Mouse (Mus musculus): ENCODE results near the gene Ccdc13. TPM values are rescaled to one million over a fixed set of nuclear protein-coding genes. Genes with fewer than 3 reads are reported as not detected.

Ccdc13 gene
- 0.50 TPM in 1 of 2 replicates, not detected in the other for total RNA-seq (2017)

- peak; percentile 80 to 91 for ATAC-seq (replicated peaks in 1 of 2; ENCODE audit: insufficient read depth in 1 of 2, low FRiP score in 2 of 2, low TSS enrichment in 1 of 2, low read depth in 1 of 2, poor library complexity in 2 of 2, severe bottlenecking in 2 of 2)
Measured at GRCm38 (mm10) chr9:121838829-121839621, at the start of gene Ccdc13. Gene Ccdc13, minus strand, starts transcription at chr9:121839461.

GRCm38 (mm10) chr9:121882015-121882457, 42.8 kb upstream of the Ccdc13 start:
- peak in 1 of 2 experiments; percentile 34; a peak in 1 of 4 replicates for ATAC-seq (replicated peaks in 1 of 2; ENCODE audit: insufficient read depth in 1 of 2, low FRiP score in 2 of 2, low TSS enrichment in 1 of 2, low read depth in 1 of 2, poor library complexity in 2 of 2, severe bottlenecking in 2 of 2)

GRCm38 (mm10) chr9:121881301-121881700, 42.0 kb upstream of the Ccdc13 start:
- peak; percentile 37 to 38; a peak in 2 of 4 replicates for ATAC-seq (replicated peaks in 1 of 2; ENCODE audit: insufficient read depth in 1 of 2, low FRiP score in 2 of 2, low TSS enrichment in 1 of 2, low read depth in 1 of 2, poor library complexity in 2 of 2, severe bottlenecking in 2 of 2)

- ATAC-seq (replicated peaks in 1 of 2; ENCODE audit: insufficient read depth in 1 of 2, low FRiP score in 2 of 2, low TSS enrichment in 1 of 2, low read depth in 1 of 2, poor library complexity in 2 of 2, severe bottlenecking in 2 of 2), result peak; percentile 79 to 81
Measured at GRCm38 (mm10) chr9:121880840-121881239, 41.6 kb upstream of the Ccdc13 start.

- 0 out of 4 replicates have a peak, but pooled peaks of 1 of the 2 experiments have one; percentile 51 for ATAC-seq (replicated peaks in 1 of 2; ENCODE audit: insufficient read depth in 1 of 2, low FRiP score in 2 of 2, low TSS enrichment in 1 of 2, low read depth in 1 of 2, poor library complexity in 2 of 2, severe bottlenecking in 2 of 2)
Measured at GRCm38 (mm10) chr9:121877052-121877740, 37.9 kb upstream of the Ccdc13 start.

- no peak for ATAC-seq (replicated peaks in 1 of 2; ENCODE audit: insufficient read depth in 1 of 2, low FRiP score in 2 of 2, low TSS enrichment in 1 of 2, low read depth in 1 of 2, poor library complexity in 2 of 2, severe bottlenecking in 2 of 2)
Measured at GRCm38 (mm10) chr9:121873578-121873977, 34.3 kb upstream of the Ccdc13 start.

- ATAC-seq (replicated peaks in 1 of 2; ENCODE audit: insufficient read depth in 1 of 2, low FRiP score in 2 of 2, low TSS enrichment in 1 of 2, low read depth in 1 of 2, poor library complexity in 2 of 2, severe bottlenecking in 2 of 2), result no peak
Measured at GRCm38 (mm10) chr9:121872062-121872683, 32.9 kb upstream of the Ccdc13 start.

GRCm38 (mm10) chr9:121869973-121870515, 30.8 kb upstream of the Ccdc13 start:
- ATAC-seq (replicated peaks in 1 of 2; ENCODE audit: insufficient read depth in 1 of 2, low FRiP score in 2 of 2, low TSS enrichment in 1 of 2, low read depth in 1 of 2, poor library complexity in 2 of 2, severe bottlenecking in 2 of 2), result no peak

GRCm38 (mm10) chr9:121869432-121869831, 30.2 kb upstream of the Ccdc13 start:
- no peak for ATAC-seq (replicated peaks in 1 of 2; ENCODE audit: insufficient read depth in 1 of 2, low FRiP score in 2 of 2, low TSS enrichment in 1 of 2, low read depth in 1 of 2, poor library complexity in 2 of 2, severe bottlenecking in 2 of 2)

GRCm38 (mm10) chr9:121868236-121868635, 29.0 kb upstream of the Ccdc13 start:
- no peak for ATAC-seq (replicated peaks in 1 of 2; ENCODE audit: insufficient read depth in 1 of 2, low FRiP score in 2 of 2, low TSS enrichment in 1 of 2, low read depth in 1 of 2, poor library complexity in 2 of 2, severe bottlenecking in 2 of 2)

- no peak for ATAC-seq (replicated peaks in 1 of 2; ENCODE audit: insufficient read depth in 1 of 2, low FRiP score in 2 of 2, low TSS enrichment in 1 of 2, low read depth in 1 of 2, poor library complexity in 2 of 2, severe bottlenecking in 2 of 2)
Measured at GRCm38 (mm10) chr9:121867632-121868031, 28.4 kb upstream of the Ccdc13 start.

- no peak for ATAC-seq (replicated peaks in 1 of 2; ENCODE audit: insufficient read depth in 1 of 2, low FRiP score in 2 of 2, low TSS enrichment in 1 of 2, low read depth in 1 of 2, poor library complexity in 2 of 2, severe bottlenecking in 2 of 2)
Measured at GRCm38 (mm10) chr9:121865425-121866008, 26.3 kb upstream of the Ccdc13 start.

GRCm38 (mm10) chr9:121864837-121865236, 25.6 kb upstream of the Ccdc13 start:
- no peak for ATAC-seq (replicated peaks in 1 of 2; ENCODE audit: insufficient read depth in 1 of 2, low FRiP score in 2 of 2, low TSS enrichment in 1 of 2, low read depth in 1 of 2, poor library complexity in 2 of 2, severe bottlenecking in 2 of 2)

GRCm38 (mm10) chr9:121860921-121861320, 21.7 kb upstream of the Ccdc13 start:
- no peak for ATAC-seq (replicated peaks in 1 of 2; ENCODE audit: insufficient read depth in 1 of 2, low FRiP score in 2 of 2, low TSS enrichment in 1 of 2, low read depth in 1 of 2, poor library complexity in 2 of 2, severe bottlenecking in 2 of 2)

GRCm38 (mm10) chr9:121859345-121859744, 20.1 kb upstream of the Ccdc13 start:
- no peak for ATAC-seq (replicated peaks in 1 of 2; ENCODE audit: insufficient read depth in 1 of 2, low FRiP score in 2 of 2, low TSS enrichment in 1 of 2, low read depth in 1 of 2, poor library complexity in 2 of 2, severe bottlenecking in 2 of 2)

- ATAC-seq (replicated peaks in 1 of 2; ENCODE audit: insufficient read depth in 1 of 2, low FRiP score in 2 of 2, low TSS enrichment in 1 of 2, low read depth in 1 of 2, poor library complexity in 2 of 2, severe bottlenecking in 2 of 2), result peak; percentile 55 to 63
Measured at GRCm38 (mm10) chr9:121858153-121858488, 18.9 kb upstream of the Ccdc13 start, which contains the start of gene Higd1a. Gene Higd1a, minus strand, starts transcription at chr9:121858362.

GRCm38 (mm10) chr9:121857474-121858152, 18.4 kb upstream of the Ccdc13 start:
- ATAC-seq (replicated peaks in 1 of 2; ENCODE audit: insufficient read depth in 1 of 2, low FRiP score in 2 of 2, low TSS enrichment in 1 of 2, low read depth in 1 of 2, poor library complexity in 2 of 2, severe bottlenecking in 2 of 2), result peak; percentile 92 to 93

All from hematopoietic stem cell, adult 5-6 weeks (primary cell).